Mouse (Mus musculus): ENCODE results near the gene Gm21943.
"Not testable (repeated sequence)": the region's sequence is repeated elsewhere in the genome, so short reads cannot be mapped to it uniquely, and the experiment has no call there.

- TF ChIP-seq GATA1, TAL1 (IDR thresholded peaks at IDR 0.05; ENCODE audit: low read length): not testable (repeated sequence)
Measured at GRCm38 (mm10) chrY:57533644-57534043, at the start of gene Gm21943.

Data from erythroblast, embryonic 14.5 days (primary cell).